Mouse (Mus musculus): ENCODE results near the gene Sumo3.

The Sumo3 gene

GRCm38 (mm10) chr10:77626591-77626990, 20.7 kb downstream of the Sumo3 start:
- no peak for DNase-seq (ENCODE audit: low spot score)

- DNase-seq (ENCODE audit: low spot score) = peak; percentile 74
Observed at GRCm38 (mm10) chr10:77627497-77627896, 21.6 kb downstream of the Sumo3 start.

GRCm38 (mm10) chr10:77629163-77629562, 23.3 kb downstream of the Sumo3 start:
- DNase-seq (ENCODE audit: low spot score) = no peak

DNA sequence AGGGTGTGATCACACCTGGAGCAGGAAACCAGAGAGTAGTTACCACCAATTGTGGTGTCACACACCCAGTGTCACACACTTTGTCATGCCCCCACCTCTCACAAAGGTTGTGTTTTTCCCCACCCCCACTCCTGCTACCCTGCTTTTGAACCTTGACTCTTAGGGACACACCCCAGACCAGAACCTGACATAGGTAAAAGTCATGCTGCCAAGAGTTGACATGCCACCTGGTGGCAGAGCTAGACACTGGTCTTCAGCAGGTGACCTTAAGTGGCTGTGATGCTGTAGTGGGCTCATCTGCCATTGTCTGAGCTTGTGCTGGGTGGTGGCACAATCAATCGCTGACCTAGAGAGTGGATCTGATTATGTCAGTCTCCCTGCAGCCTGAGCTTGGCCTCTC, 24.1 kb downstream of the Sumo3 start:
- no peak for DNase-seq (ENCODE audit: low spot score)

DNA sequence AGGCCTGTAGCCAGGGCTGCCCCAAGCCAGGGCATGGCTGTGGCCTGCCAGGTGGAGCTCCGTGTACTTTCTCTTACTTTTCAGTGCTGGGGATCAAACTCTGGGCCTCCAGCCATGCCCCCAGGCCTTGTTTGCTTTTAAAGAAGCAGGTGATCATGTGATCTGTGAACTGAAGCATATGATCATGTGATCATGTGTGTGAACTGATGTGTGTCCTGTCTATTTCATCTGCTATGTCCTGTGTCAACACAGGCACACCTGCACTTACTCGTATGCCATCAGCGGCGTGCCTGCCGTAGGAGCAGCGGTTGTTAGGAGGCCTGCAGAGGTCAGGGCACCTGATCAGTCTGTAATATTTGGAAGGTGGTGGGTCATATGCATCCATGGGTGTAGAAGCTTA, 28.1 kb downstream of the Sumo3 start:
- no peak for DNase-seq (ENCODE audit: low spot score)

DNA sequence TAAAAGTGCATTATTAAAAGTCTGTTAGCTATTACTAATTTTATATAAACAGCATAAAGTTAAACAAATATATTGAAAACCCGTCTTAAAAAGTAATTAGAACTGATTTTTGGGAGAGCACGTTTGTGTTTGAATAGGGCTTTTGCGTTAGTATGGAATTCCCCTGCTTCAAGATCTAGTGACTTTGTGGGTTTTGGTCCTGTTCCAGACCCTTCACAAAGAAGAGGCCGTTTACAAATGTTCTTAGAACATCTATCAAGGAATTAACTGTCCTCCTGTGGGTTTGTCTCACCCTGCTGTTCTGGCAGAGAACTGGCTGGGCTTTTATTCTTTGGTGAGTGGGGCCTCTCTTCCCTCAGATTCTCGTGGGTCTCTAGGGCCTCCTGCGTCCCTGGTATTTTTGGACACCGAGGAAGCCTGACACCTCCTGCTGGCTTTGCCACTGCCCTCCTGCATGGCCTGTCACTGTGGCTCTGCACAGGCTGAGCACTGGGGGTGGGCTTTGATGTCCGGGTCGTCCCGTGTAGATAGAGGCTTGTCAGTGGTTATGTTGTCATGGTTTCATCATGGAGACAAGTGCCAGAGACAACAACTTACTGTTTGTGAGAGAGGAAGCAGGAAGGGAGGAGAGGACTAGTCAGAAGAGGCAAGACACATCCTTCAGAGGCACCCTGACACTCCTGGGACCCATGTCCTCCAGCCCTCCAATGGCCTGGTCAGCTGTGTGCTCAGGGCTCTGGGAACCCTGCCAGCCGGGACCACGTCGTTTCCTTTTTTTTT, 28.7 kb downstream of the Sumo3 start:
- DNase-seq (ENCODE audit: low spot score) = no peak

DNA sequence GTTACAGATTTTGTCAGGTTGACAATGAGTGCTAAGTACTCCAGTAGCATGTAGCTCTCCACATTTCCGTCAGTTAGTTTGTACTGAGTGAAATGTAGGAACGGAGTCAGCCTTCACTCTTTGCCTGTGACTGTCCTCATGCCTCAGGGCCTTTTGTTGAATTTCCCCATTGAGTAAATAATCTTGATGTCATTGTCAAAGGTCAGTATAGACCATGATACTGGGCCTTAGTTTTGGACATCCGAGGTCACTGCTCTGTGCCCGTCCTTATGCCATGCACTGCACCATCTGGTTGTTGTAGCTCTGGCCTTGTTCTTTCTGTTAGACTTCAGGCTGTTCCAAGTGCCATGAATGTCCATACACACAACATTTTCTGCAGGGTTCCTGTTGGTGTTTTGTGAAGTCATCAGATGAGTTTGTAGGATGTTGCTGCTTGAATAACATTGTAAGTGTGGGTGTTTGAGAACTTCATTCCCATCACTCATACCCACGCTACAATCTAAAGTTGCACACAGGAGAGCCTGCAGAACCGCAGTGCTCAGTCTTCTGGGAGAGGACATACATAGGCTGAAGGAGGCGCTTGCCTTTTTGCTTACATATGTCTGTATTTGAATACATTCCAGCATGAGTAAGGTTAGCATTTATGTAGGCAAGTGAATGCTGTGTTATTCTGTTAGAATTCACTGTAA, 30.5 kb downstream of the Sumo3 start:
- no peak for DNase-seq (ENCODE audit: low spot score)

- no peak for DNase-seq (ENCODE audit: low spot score)
Observed at GRCm38 (mm10) chr10:77638956-77639355, 33.1 kb downstream of the Sumo3 start.

DNA sequence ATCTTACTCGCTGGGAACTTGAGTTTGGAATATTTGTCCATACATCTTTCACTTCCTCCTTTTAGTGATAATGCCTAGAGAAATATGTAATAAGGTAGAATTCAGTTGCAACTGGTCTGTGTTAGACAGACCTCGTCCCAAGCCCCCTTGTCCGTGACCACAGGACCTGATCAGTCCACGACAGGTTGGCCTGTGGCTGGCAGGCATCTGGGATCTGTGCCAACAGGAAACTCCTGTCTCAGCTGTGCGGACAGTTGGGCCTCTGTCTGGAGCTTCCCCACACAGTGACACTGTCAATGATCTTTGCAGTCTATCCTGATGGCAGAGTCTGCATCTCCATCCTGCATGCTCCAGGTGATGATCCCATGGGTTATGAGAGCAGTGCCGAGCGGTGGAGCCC, 37.3 kb downstream of the Sumo3 start:
- no peak for DNase-seq (ENCODE audit: low spot score)

DNA sequence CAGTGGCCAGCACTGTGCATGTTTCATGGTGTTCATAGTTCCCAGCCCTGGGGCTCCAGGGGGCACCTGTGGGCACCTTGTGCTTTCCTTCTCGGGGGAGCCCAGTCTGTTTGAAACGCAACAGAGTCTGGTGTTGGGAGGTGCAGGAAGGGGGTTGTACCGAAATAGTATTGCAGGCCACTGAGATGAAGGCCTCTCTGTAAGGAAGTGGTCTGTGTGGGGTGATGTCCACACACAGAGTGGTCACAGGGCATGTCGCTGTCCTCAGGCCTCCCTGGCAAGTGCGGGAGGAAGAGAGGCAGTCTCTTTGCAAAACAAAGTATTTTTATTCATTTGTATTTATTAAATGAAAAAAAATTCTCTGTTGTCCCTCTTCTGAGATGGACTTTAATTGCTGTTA, 39.7 kb downstream of the Sumo3 start:
- no peak for DNase-seq (ENCODE audit: low spot score)

GRCm38 (mm10) chr10:77647461-77647860, 41.6 kb downstream of the Sumo3 start:
- no peak for DNase-seq (ENCODE audit: low spot score)

DNA sequence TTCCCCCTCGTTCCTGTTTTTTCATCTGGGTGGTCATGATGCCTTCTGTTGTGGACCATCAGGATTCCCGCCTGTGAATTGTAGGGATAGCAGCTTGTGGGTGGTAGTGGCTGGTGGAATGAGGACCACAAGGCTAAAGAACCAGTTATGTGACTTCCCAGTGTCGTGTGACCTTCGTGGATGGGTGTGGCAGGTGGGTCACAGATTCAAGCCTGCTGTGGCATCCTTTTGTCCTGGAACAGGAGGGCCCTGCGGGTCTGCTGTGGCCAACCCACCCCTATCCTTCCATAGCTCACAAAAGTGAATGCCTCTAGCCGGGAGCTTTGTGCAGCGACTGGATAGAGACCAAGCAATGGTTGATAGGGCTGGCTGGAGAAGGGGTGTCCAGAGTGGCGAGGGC, 42.0 kb downstream of the Sumo3 start:
- DNase-seq (ENCODE audit: low spot score) = no peak

DNA sequence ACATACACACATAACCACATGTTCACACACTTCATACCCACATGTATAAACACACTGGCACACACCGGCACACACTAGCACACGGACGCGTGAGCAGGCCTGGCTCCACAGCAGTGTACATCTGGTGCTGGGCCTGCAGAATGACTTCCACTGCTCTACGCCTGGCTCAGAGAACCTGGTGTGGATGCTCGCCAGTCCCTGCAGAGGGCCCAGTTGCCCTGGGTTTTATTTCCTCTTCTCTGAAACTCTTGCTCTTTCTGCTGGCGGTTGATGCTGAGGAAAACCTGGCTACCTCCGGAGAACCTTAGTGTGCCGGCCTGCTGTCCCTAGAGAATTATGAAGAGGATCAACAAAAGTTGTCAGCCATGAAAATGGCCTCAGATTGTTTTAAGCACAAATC, 46.1 kb downstream of the Sumo3 start:
- DNase-seq (ENCODE audit: low spot score) = no peak

GRCm38 (mm10) chr10:77658286-77658994, 52.5 kb downstream of the Sumo3 start:
- no peak for DNase-seq (ENCODE audit: low spot score)

- DNase-seq (ENCODE audit: low spot score) = no peak
Observed at GRCm38 (mm10) chr10:77663949-77664665, 58.2 kb downstream of the Sumo3 start.

GRCm38 (mm10) chr10:77666342-77666741, 60.4 kb downstream of the Sumo3 start:
- no peak for DNase-seq (ENCODE audit: low spot score)

DNA sequence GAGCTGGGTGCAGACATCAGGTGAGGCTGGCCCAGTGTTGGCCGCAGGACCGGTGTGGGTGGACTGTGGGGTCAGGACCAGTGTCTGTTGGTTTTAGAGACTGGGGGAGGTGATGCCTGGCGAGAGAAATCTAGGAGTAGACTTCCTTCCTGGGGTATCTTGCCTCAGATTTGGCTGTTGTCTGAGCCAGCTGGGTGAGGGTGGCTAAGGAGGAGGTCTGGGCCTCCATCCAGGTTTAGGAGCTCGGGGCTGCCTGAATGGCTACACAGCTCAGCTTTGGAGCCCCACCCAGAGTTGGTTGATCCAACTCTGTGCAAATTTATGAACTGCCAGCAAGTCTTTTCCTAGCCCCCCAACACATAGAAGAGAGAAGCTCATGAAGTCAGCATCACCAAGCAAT, 61.5 kb downstream of the Sumo3 start:
- no peak for DNase-seq (ENCODE audit: low spot score)

All from urinary bladder, postnatal 25 days (tissue).